Mouse (Mus musculus) heart, postnatal 0 days (tissue): ENCODE data around the gene Gpatch11. TPM values are rescaled to one million over a fixed set of nuclear protein-coding genes. Genes with fewer than 3 reads are reported as not detected.

ENCODE experiments used
- ATAC-seq: fragments of 200-750 bp; cut with Nextera tagmentation; 2 replicates; pipeline ENCODE4 v1.8.0; 2017; ENCODE audit warnings: low read depth, moderate number of reproducible peaks, moderate library complexity; ENCODE audit not compliant: insufficient read depth
- DNase-seq: peaks from one replicate; pipeline ENCODE4 v3.0.0-alpha.2; 2016; ENCODE audit warnings: low spot score
- H3K27ac ChIP-seq: fragments of 300-500 bp; sonication (generic); 2 replicates; pipeline ENCODE4 v1.5.1; 2014; ENCODE audit warnings: low read depth, mild to moderate bottlenecking
- H3K27me3 ChIP-seq: fragments of 300-500 bp; sonication (generic); 2 replicates; pipeline ENCODE4 v1.6.1; 2014; ENCODE audit warnings: low read length, mixed read lengths; ENCODE audit not compliant: control insufficient read depth, insufficient read depth
- H3K36me3 ChIP-seq: fragments of 300-500 bp; sonication (generic); replicated peaks from 2 replicates; pipeline ENCODE4 v1.6.1; 2014; ENCODE audit warnings: low read length, mixed read lengths; ENCODE audit not compliant: control insufficient read depth, insufficient read depth
- H3K4me1 ChIP-seq: fragments of 300-500 bp; sonication (generic); 2 replicates; pipeline ENCODE4 v1.6.1; 2014; ENCODE audit warnings: antibody characterized with exemption; ENCODE audit not compliant: control insufficient read depth, insufficient read depth
- H3K4me2 ChIP-seq: fragments of 300-500 bp; sonication (generic); 2 replicates; pipeline ENCODE4 v1.6.1; 2014; ENCODE audit warnings: low read depth, mild to moderate bottlenecking, low read length, moderate library complexity
- H3K4me3 ChIP-seq: fragments of 300-500 bp; sonication (generic); 2 replicates; pipeline ENCODE4 v1.5.1; 2014; ENCODE audit warnings: low read depth, low read length
- H3K9ac ChIP-seq: fragments of 300-500 bp; sonication (generic); replicated peaks from 2 replicates; pipeline ENCODE4 v1.6.1; 2014; ENCODE audit warnings: low read depth, low read length, mixed read lengths
- H3K9me3 ChIP-seq: fragments of 300-500 bp; sonication (generic); replicated peaks from 2 replicates; pipeline ENCODE4 v1.6.1; 2016; ENCODE audit warnings: low read length; ENCODE audit not compliant: control insufficient read depth
- CTCF ChIP-seq: IDR thresholded peaks from 2 replicates; pipeline ENCODE4 v1.5.1; 2016; ENCODE audit warnings: antibody characterized with exemption, control low read depth, low read depth
- EP300 ChIP-seq: IDR thresholded peaks from 2 replicates; pipeline ENCODE4 v1.6.1; 2016; ENCODE audit warnings: antibody characterized with exemption, low read depth
- WGBS: fragments of 180-500 bp; shearing (Covaris S2); extraction: QIAGEN DNeasy Blood & Tissue Kit; methylation state at CpG from one replicate; pipeline ENCODE4 v1.1.7; 2014; 5-methylcytosine and 5-hydroxymethylcytosine counted together
- polyA plus RNA-seq: library from polyadenylated mRNA; unstranded; fragments of >200 nt; fragmentation: Nextera tagmentation; extraction: Ambion mirVana; gene quantifications from 2 replicates; pipeline ENCODE4 v1.2.1, GENCODE M21; 2015
- total RNA-seq: library from RNA; depleted of rRNA; stranded (reverse); fragments of >200 nt; gene quantifications from 2 replicates; pipeline ENCODE4 v1.2.3, GENCODE M21; 2014; ENCODE audit warnings: low replicate concordance

Gene Gpatch11
- total and polyA plus RNA-seq, 2 experiments from 2014 or later: 3.8 to 43.7 TPM

GRCm38 (mm10) chr17:78883291-78883690 lies 47.9 kb downstream of the Gpatch11 start:
- peaks cover 8% of the 10 kb centered on the region for H3K36me3 ChIP-seq
- no peak for ATAC-seq
- 91% methylated on average over 4 of the region's 4 CpGs for WGBS

GRCm38 (mm10) chr17:78885286-78886065 lies 50.1 kb downstream of the Gpatch11 start:
- no peak for DNase-seq
- no peak for TF ChIP-seq CTCF
- TF ChIP-seq EP300: no peak
- no peak overlapping the region for H3K4me3 ChIP-seq
- WGBS: 76% methylated on average over 5 of the region's 5 CpGs
- no peak for ATAC-seq
- peaks cover 8% of the 10 kb centered on the region; the same call in 1 of the 2 replicates for H3K4me1 ChIP-seq
- peaks cover 5% of the 10 kb centered on the region; the same call in 1 of the 2 replicates for H3K9me3 ChIP-seq
- H3K27me3 ChIP-seq: no peaks in the 10 kb centered on the region
- no peak overlapping the region for H3K4me2 ChIP-seq
- H3K36me3 ChIP-seq: no peaks in the 10 kb centered on the region; the same call in 1 of the 2 replicates
- H3K27ac ChIP-seq: no peak overlapping the region
- H3K9ac ChIP-seq: no peak overlapping the region

More at GRCm38 (mm10) chr17:78883291-78883690, 47.9 kb downstream of the Gpatch11 start:
- no peak for DNase-seq
- no peak overlapping the region for H3K4me2 ChIP-seq
- H3K9ac ChIP-seq: no peak overlapping the region
- H3K4me1 ChIP-seq: peaks cover 11% of the 10 kb centered on the region; the same call in 1 of the 2 replicates
- H3K27me3 ChIP-seq: no peaks in the 10 kb centered on the region
- no peak overlapping the region for H3K4me3 ChIP-seq
- TF ChIP-seq EP300 (no peak), CTCF (no peak)
- H3K9me3 ChIP-seq: peaks cover 5% of the 10 kb centered on the region; the same call in 1 of the 2 replicates
- no peak overlapping the region for H3K27ac ChIP-seq

DNA sequence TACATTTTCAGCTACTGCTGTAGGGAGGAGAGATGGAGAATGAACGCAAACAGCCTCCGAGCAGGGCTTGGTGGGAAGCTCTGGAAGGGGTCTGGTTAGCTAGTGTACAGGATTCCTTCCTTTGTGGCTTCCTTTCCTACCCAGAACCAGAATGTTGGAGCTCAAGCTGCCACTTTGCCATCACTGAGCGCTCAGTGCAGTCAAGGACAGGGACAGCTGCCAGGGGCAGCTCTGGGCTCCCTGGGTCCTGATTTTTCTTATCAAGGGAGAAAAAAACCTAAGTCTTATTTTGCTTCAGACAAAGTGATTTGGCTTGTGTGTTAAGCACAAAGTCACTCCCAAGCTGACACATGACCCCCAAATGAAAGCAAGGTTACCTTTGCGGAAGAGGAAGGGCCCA lies 53.2 kb downstream of the Gpatch11 start:
- Histone ChIP-seq H3K4me1 (no peaks in the 10 kb centered on the region), H3K27ac (no peak overlapping the region), H3K4me3 (no peak overlapping the region), H3K27me3 (no peaks in the 10 kb centered on the region), H3K36me3 (no peaks in the 10 kb centered on the region), H3K9me3 (peaks cover 5% of the 10 kb centered on the region; the same call in 1 of the 2 replicates), H3K4me2 (no peak overlapping the region), H3K9ac (no peak overlapping the region)
- ATAC-seq (no peak), DNase-seq (no peak)
- TF ChIP-seq EP300 (no peak), CTCF (no peak)
- WGBS: 80% methylated on average over 4 of the region's 4 CpGs

- peaks cover 5% of the 10 kb centered on the region; the same call in 1 of the 2 replicates for H3K9me3 ChIP-seq
- TF ChIP-seq EP300 (no peak), CTCF (no peak)
- H3K9ac ChIP-seq: no peak overlapping the region
- H3K4me3 ChIP-seq: no peak overlapping the region
- 45% methylated on average over 3 of the region's 3 CpGs for WGBS
- H3K4me2 ChIP-seq: no peak overlapping the region
- DNase-seq (no peak), ATAC-seq (no peak)
- H3K27ac ChIP-seq: no peak overlapping the region
- H3K27me3 ChIP-seq: no peaks in the 10 kb centered on the region
- no peaks in the 10 kb centered on the region for H3K4me1 ChIP-seq
- H3K36me3 ChIP-seq: no peaks in the 10 kb centered on the region
These were observed 53.8 kb downstream of the Gpatch11 start for GRCm38 (mm10) chr17:78889184-78889583.

- DNase-seq: no peak
- H3K36me3 ChIP-seq: no peaks in the 10 kb centered on the region
- H3K9ac ChIP-seq: no peak overlapping the region
- ATAC-seq: no peak
- no peaks in the 10 kb centered on the region for H3K27me3 ChIP-seq
- TF ChIP-seq EP300: no peak
- no peak for TF ChIP-seq CTCF
- H3K4me1 ChIP-seq: no peaks in the 10 kb centered on the region
- H3K4me3 ChIP-seq: no peak overlapping the region
- H3K4me2 ChIP-seq: no peak overlapping the region
- 74% methylated on average over 9 of the region's 9 CpGs for WGBS
- no peaks in the 10 kb centered on the region for H3K9me3 ChIP-seq
- no peak overlapping the region for H3K27ac ChIP-seq
These were observed 55.7 kb downstream of the Gpatch11 start for GRCm38 (mm10) chr17:78891020-78891419.

- no peaks in the 10 kb centered on the region for H3K36me3 ChIP-seq
- DNase-seq (no peak), ATAC-seq (no peak)
- H3K4me1 ChIP-seq: no peaks in the 10 kb centered on the region
- TF ChIP-seq EP300: no peak
- TF ChIP-seq CTCF: no peak
- 67% methylated on average over 7 of the region's 7 CpGs for WGBS
- H3K27me3 ChIP-seq: no peaks in the 10 kb centered on the region
- no peak overlapping the region for H3K4me3 ChIP-seq
- H3K4me2 ChIP-seq: peak overlapping the region; percentile 53
- no peak overlapping the region for H3K27ac ChIP-seq
- H3K9me3 ChIP-seq: no peaks in the 10 kb centered on the region
- no peak overlapping the region for H3K9ac ChIP-seq
These were observed 59.6 kb downstream of the Gpatch11 start for GRCm38 (mm10) chr17:78894991-78895390.
